Mouse (Mus musculus): ENCODE measurements around the gene Sbno2. TPM values are rescaled to one million over a fixed set of nuclear protein-coding genes. Genes with fewer than 3 reads are reported as not detected.
"Not testable (repeated sequence)": the region's sequence is repeated elsewhere in the genome, so short reads cannot be mapped to it uniquely, and the experiment has no call there.

Sbno2 gene
- polyA plus RNA-seq, 1 experiment, result 67.2 TPM

DNA sequence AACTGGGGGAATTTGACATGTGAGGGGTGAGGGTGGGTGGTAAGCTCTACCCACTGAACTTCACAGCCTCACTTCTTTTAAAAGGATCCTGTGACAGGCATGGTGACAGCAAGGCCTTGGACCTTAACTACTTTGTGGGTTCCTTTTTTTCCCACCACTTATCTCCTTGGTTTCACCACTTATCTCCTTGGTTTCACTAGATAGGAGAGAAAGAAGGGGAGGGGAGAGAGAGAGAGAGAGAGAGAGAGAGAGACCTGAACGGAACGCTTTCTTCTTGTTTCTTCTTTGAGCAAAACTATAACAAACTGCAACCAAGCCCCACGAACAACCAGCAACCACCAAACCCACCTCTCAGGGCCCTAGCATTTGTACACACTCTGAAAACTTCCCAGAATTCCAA, 56.5 kb downstream of the Sbno2 start:
- WGBS, result 84% methylated on average over 3 of the region's 3 CpGs
- DNase-seq (ENCODE audit: low read depth, low spot score), result no peak

DNA sequence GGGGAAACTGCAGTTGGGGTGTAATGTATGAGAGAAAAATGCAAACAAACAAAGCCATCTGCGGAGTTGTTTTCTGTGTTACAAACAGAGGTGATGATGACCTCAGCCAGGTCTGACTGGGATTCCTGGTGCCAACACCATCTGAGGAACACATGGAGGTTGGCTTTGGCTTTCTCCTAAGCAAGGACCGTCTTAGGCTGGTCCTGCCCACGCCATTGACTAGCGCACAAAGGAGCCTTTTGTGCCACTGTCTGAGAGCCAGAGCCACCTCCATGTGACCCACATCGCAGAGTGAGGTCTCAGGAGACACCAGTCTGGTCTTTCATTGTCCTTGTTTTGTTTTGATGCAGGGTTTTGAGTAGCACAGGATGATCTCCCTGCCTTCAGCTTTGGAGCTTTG, 57.0 kb downstream of the Sbno2 start:
- no peak for DNase-seq (ENCODE audit: low read depth, low spot score)
- WGBS, result 54% methylated on average over 5 of the region's 5 CpGs

DNA sequence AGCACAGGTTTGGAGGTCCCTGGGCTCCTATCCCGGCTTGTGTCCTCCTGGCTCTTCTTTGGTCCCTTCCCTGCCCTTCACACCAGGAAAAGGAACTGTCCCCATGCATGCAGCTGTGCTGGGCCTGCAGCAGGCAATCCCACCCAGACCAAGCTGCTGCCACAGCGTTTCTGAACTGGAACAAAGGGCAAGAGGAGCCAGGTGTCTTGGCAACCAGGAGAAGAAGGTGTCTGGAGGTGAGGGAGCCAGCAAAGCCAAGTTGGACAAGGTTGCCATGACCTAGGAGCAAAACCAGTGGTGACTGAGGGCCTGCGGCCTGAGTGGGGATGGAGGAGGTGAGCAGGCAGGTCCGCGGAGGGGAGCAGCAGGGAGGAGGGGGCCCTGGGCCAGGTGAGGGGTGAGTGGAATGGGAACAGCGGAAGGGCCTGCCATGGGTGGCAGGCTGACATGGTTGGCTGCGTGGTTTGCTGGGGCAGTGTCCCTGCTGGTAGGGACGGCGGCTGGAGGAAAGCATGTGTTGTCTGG, 58.3 kb downstream of the Sbno2 start, which contains the start of gene Gpx4:
Gene Gpx4 (plus strand): TSS at position 126 of the 525 bp plus-strand sequence.
- no peak for DNase-seq (ENCODE audit: low read depth, low spot score)
- WGBS, result 69% methylated on average over 9 of the region's 9 CpGs

DNA sequence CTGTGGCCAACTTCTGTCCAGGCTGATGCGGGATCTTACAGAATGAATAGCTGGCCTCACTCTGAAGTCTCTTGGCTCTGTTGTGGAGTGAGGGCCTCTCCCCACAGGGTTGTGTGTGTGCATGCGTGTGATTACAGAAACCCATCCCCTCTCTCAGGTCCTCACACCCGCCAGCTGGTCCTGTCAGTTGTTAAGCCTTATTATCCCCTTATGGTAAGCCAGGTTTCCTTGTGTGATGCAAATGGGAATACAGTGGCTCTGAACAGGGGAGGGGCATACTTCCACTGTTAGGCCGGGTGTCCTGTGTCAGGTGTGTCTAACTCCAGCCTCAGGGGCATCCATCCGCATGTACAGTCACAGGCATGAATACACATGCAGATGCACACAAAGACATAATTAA, 59.6 kb downstream of the Sbno2 start:
- no peak for DNase-seq (ENCODE audit: low read depth, low spot score)
- WGBS, result 89% methylated on average over 5 of the region's 5 CpGs

DNA sequence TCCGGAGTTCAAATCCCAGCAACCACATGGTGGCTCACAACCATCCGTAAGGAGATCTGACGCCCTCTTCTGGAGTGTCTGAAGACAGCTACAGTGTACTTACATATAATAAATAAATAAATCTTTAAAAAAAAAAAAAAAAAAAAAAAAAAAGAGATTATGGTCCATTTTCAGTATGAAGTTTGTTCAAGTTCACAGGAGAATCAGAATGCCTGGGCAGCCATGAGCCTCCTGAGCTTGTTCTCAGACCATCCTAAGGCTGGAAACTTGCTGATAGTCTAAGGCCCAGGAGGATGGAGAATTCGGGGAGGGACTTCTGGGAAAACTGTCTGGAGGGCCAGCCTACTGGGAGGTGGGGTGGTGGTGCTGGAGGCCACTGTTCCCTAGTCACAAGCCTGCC, 60.0 kb downstream of the Sbno2 start:
- DNase-seq (ENCODE audit: low read depth, low spot score), result not testable (repeated sequence)
- WGBS, result 72% methylated on average over 4 of the region's 4 CpGs

DNA sequence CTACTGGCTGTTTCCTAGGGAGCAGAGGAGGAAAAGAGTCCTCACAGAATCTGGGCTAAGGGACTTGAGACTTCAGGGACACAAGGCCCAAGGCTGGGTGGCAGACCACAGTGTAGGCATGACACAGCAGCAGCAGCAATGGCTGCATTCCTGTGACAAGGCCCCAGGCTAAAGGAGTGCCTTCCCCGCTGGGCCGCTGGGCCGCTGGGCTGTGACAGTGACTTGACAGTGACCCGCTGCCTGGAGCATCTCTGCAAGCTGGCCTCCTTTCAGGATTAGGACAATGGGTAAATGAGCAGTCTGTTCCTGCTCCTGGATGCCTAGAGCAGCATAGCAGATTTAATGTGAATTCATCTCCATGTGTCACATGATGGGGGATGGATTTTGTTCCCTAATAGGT, 61.3 kb downstream of the Sbno2 start:
- DNase-seq (ENCODE audit: low read depth, low spot score), result no peak
- 87% methylated on average over 4 of the region's 4 CpGs for WGBS

DNA sequence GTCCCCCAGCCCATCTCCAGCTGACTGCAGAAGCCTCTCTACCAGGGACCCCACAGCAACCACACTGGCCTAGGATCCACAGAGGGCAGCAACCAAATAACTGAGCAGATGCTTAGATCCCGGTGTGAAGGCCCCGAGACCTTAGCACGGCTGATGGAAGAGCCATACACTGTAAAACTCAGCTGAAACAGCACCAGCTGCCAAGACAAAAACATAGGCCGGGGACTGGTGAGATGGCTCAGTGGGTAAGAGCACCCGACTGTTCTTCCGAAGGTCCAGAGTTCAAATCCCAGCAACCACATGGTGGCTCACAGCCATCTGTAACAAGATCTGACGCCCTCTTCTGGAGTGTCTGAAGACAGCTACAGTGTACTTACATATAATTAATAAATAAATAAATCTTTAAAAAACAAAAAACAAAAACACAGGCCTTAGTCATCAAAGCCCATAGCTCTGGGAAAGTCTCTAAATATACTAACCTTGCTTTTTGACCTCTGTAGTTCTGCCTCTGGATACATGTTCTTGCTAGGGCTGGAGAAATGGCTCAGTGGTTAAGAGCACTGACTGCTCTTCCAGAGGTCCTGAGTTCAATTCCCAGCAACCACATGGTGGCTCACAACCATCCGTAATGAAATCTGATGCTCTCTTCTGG, 63.8 kb downstream of the Sbno2 start:
- not testable (repeated sequence) for DNase-seq (ENCODE audit: low read depth, low spot score)
- 86% methylated on average over 8 of the region's 8 CpGs for WGBS

DNA sequence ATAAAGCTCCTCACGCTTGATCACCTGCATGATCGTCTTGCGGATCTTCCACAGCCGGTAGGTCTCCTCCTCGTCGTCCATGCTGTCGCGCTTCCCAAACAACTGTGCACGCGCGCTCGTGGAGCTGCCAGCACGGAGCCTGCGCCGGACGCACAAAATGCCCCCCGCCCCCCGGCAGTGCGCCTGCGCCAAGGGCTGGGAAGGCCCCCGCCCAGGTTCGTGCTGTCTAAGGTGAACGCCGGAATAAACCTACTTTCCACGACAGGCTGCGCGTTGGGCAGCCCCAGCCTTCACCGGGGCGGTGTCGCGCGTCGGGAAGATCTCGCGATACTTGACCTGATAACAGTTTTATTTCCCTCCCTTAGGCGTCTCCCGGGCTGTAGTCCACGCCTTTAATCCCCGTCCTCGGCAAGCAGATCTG, 65.8 kb downstream of the Sbno2 start, which contains the start of gene Polr2e:
Gene Polr2e (minus strand): TSS at position 237 of the 421 bp plus-strand sequence.
- under 1% methylated on average over 40 of the region's 40 CpGs for WGBS

DNA sequence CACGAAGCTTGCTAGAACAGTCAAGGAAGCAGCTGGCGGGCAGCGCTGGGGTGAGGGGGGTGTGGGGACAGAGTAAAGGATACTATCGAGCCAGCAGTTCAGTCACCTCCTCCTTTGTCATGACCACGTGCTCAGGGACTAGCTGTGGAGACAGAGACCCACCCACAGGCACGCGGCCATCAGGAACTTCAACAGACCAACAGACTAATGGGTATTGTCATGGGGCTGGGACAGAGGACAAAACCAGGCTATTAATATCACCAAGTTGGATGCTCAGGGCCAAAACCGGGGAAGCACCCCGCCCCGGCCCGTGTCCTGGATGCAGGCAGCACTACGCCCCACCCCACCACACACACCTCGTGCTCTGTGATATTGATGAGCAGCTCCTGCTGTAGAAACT, 68.5 kb downstream of the Sbno2 start:
- WGBS, result 81% methylated on average over 13 of the region's 13 CpGs
- DNase-seq (ENCODE audit: low read depth, low spot score), result no peak

More for the DNA sequence above, 65.8 kb downstream of the Sbno2 start, which contains the start of gene Polr2e:
- peak; percentile 82 for DNase-seq (ENCODE audit: low read depth, low spot score)

DNA sequence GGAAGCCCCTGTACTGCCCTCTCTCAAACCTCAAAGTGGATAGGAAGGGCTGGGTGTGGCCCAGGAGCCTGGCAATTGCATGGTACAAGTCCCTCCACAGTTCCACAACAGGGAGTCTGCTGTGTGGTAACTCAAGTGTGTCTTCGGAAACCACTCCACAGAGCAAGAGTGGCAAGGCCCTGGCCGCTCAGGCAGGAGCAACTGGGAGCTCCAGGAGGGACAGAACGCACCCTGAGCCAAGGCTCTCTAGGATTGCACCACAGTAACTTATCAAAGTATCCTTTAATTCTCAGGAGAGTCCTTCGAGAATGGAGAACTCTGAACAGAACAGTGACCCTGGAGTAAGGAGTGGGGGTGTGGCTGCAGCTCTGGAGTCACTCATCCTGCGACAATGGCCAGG, 69.7 kb downstream of the Sbno2 start:
- DNase-seq (ENCODE audit: low read depth, low spot score), result no peak
- 86% methylated on average over 5 of the region's 5 CpGs for WGBS

DNA sequence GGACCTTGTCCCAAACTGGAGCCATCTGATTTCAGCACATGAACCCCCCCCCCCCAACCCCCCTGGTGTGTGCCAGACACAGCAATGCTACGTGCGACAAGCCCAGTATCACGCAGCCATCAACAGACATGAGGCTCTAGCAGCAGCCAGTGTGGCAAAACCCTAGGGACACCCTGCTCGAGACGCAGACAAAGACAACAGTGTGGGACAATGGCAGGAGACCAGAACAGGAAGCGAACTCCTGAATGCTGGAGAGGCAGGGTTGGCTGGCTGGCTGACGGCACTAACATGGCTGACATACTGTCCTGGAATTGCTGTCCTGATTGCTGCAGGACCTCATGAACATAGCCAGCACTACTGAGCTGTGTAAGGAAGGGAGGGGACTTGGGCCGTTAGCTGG, 70.2 kb downstream of the Sbno2 start:
- WGBS, result 84% methylated on average over 8 of the region's 8 CpGs
- DNase-seq (ENCODE audit: low read depth, low spot score), result no peak

DNA sequence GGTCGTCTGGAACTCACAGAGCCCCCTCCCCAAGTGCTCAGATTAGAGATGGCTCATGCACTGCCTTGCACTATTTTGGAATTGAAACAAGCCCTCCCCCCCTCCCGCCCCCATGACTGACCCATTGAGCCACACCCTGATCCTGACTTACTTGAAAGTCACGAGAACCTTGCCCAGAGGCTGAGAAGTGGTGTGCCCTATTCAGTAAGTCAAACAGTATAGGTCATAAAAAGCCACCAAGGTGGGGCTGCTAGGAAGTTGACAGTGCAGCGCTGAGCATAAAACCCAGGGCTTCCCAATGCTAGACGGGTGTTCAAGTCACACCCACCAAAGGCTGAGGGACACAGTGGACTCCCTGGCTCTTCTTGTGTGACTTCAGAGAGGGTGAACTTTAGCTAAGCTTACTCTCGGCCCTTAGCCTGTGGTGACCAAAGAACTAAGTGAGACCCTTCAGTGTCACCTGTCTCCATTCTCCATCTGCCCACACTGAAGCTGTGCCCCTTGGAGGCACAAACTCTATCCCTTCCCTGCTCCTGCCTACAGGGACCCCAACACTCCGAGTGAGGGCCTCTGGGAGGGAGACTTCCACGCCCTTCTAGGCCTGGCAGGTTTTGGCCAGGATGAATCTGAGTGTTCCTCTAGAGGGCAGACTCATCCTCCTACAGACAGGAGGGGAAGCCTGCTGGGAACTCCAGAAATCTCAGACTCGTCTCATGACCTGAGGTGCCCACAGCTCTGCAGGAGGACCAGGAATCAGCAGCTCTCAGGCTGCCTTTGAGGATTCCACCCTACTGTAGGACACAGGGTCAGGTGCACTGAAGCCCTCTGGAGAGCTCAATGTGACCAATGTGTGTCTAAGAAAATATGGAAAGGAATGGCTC, 71.6 kb downstream of the Sbno2 start:
- peak; percentile 75 for DNase-seq (ENCODE audit: low read depth, low spot score)
- 4% methylated on average over 9 of the region's 9 CpGs for WGBS

DNA sequence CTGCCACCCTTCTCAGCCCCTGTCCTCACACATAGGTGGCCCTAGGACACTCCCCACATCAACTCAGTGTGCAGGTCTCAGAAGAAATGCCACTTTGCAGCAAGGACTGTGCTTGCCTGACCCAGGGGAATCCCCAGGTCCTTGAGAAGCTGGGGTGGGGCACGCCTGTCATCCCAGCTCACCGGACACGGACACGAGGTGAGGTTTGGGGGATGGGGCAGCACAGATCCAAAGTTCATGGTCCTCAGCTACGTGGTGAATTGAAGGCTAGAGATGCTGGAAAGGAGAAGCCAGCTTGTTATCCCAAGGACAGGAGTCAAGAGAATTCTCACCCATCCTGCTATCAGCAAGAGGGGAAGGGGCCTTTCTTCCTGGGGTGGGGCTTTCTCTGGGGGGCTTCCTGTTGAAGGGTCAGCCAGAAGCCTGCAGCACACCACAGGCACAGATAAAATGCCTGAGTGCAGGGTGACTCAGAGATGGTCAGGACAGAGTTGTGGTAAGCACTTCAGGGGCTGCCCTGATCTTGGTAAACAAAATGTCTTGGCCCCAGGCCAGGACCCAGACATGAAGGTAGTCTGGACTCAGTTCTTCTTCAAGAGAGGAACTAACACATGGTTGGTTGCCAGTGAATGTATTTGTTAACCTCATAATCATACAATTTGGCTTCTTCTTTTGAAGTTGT, 72.4 kb downstream of the Sbno2 start:
- WGBS, result 9% methylated on average over 5 of the region's 5 CpGs
- peak; percentile 71 for DNase-seq (ENCODE audit: low read depth, low spot score)

DNA sequence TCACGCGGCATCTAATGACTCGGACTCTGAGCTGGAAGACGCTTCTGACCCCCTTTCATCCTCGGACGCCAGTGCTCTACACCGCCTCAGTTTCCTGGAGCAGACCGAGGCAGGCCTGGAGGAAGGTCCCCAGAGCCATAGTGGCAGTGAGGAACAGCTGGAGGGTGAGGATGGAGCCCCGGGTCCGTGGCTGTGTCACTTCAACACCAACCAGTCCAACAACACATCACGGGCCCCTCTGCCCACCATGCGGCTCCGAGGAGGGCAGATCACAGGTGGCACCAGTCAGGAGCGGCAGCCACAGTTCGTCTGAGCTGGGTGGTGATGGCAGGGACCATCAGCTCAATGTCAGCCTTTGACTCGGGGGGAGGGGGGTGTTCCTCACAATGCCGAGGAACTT, 74.6 kb downstream of the Sbno2 start:
- 91% methylated on average over 17 of the region's 17 CpGs for WGBS
- DNase-seq (ENCODE audit: low read depth, low spot score), result no peak

DNA sequence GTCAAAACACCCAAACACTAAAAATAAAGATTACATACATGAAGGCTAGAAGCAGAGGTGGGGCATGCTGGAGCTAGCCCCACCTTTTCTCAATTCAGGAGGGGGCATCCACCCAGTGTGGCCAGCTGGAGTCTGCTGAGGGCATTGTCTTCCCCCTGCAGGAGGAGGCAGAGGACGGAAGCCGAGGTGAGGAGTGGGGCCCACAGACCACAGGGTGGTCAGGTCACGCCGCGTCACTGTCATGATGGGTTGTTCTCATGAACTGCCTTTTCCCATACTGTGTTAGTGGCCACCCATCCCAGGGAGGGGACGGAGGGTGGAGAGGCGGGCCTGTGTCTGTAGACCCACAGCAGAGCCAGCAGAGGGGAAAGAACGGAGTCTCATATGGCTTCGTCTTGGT, 75.2 kb downstream of the Sbno2 start:
- DNase-seq (ENCODE audit: low read depth, low spot score), result no peak
- 90% methylated on average over 9 of the region's 9 CpGs for WGBS

DNA sequence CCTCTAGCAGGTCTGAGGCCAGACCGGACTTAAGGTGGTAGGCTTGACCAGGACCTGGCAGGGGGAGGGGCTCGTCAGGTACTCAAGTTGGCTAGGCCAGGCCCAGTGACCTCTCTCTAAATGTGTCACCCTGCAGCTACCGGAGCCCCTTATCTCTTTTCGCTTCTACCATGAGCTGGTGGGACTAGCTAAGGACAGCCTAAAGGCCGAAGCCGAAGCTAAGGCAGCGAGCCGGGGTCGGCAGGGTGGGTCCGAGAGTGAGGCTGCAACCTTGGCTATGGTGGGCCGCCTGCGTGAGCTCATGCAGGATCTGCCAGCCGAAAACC, 76.9 kb downstream of the Sbno2 start:
- 91% methylated on average over 13 of the region's 13 CpGs for WGBS

DNA sequence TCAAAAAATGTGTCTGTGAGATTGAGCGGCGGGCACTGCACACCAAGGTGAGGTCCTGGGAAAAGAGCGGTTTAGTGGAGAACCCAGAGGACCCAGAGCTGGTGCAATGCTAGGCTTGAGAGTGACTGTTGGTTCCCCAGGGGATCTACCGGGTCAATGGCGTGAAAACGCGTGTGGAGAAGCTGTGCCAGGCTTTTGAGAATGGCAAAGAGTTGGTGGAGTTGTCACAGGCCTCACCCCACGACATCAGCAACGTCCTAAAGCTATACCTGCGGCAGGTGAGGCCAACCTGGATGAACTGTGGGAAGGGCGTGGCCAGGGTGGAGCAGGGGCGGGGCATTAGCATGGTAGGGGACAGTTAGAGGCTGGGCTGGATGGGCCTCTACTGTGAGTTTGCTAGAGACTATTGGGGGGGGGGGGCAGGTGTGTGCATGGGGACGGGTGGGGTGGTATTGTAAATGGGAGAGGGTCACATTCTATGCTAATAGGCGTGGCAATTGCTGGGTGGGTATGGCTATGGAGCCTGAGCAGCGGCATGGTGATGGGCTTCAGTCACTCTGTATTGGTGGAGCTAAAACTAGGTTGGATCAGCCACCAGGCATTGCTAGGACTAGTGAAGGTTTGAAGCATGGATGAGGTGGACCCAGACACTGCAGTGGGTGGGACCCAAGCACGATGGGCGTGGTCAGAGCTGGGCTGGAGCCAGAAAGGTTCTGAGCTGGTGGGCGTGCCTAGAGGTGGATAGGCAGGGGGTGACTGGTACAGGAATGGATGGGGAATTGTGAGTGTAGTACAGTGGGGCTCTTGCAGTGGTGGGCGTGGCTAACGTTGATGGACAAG, 77.5 kb downstream of the Sbno2 start:
- DNase-seq (ENCODE audit: low read depth, low spot score), result no peak
- 53% methylated on average over 20 of the region's 20 CpGs for WGBS

More for the DNA sequence above, 76.9 kb downstream of the Sbno2 start:
- no peak for DNase-seq (ENCODE audit: low read depth, low spot score)

DNA sequence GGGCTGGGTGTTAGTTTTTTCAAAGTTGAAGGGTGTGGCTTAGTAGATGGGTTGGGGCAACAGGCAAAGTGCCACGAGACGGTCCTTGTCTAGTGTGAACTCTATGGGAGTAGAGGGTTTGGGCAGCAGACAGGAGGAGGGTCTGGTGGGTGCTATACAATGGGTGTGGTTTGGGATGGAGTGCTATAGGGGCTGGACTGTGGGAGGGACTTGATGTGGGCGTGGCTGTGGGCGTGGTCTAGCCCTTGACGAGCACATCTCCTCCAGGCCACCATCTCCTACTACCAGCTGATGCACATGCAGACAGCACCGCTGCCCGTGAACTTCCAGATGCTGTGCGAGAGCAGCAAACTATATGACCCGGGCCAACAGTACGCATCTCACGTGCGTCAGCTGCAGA, 79.5 kb downstream of the Sbno2 start:
- WGBS, result 52% methylated on average over 12 of the region's 12 CpGs
- DNase-seq (ENCODE audit: low read depth, low spot score), result no peak

DNA sequence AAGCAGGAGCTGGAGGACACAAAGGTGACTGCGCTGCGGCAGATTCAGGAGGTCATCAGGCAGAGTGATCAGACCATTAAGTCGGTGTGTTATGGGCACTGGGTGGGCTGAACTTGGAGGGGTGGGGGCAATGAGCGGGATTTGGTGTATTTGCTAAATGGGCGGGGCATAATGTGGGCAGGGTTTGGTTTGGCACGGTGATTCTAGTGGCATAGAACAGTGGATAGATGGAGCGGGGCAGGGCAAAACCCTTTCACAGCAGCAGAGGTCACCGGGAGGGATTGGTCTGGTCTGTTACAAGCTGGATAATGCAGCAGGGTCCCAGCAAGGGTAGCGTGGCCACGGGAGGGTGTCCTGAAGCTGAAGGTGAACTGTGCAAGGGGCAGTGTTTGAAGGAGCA, 79.9 kb downstream of the Sbno2 start:
- DNase-seq (ENCODE audit: low read depth, low spot score), result no peak
- 53% methylated on average over 10 of the region's 10 CpGs for WGBS

DNA sequence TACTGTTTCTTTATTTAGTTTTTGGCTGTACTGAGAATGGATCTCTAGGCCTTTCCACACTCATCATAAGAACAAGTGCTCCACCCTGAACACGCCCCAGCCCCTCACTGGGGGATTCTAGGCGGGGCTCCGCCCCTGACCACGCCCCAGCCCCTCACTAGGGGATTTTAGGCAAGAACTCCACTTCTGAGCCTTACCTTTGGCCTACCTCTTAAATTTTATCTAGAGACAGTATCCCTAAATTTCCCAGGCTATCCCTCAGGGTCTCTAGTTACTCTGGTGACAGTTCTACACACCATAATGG, 80.4 kb downstream of the Sbno2 start:
- WGBS, result 54% methylated on average over 4 of the region's 4 CpGs
- no peak for DNase-seq (ENCODE audit: low read depth, low spot score)

Data from large intestine, adult 2 months (tissue).